Mouse (Mus musculus) midbrain, embryonic 11.5 days (tissue): ENCODE data around the gene Nog. TPM values are rescaled to one million over a fixed set of nuclear protein-coding genes. Genes with fewer than 3 reads are reported as not detected.

Source experiments
- ATAC-seq: fragments of 200-750 bp; cut with Nextera tagmentation; 2 replicates; pipeline ENCODE4 v1.8.0; 2017; ENCODE audit warnings: moderate TSS enrichment, moderate library complexity; ENCODE audit not compliant: low FRiP score
- DNase-seq: peaks from one replicate; pipeline ENCODE4 v3.0.0; 2015; ENCODE audit warnings: low spot score; ENCODE audit errors: missing footprints
- H3K27ac ChIP-seq: fragments of 300-500 bp; sonication (generic); 2 replicates; pipeline ENCODE4 v1.5.1; 2014; ENCODE audit warnings: low read depth, low read length
- H3K27me3 ChIP-seq: fragments of 300-500 bp; sonication (generic); 2 replicates; pipeline ENCODE4 v1.6.1; 2014; ENCODE audit warnings: mild to moderate bottlenecking, low read length, moderate library complexity, mixed read lengths; ENCODE audit not compliant: control insufficient read depth, insufficient read depth
- H3K36me3 ChIP-seq: fragments of 300-500 bp; sonication (generic); 2 replicates; pipeline ENCODE4 v1.6.1; 2014; ENCODE audit warnings: mild to moderate bottlenecking, low read length, moderate library complexity, mixed read lengths; ENCODE audit not compliant: control insufficient read depth, insufficient read depth
- H3K4me1 ChIP-seq: fragments of 300-500 bp; sonication (generic); 2 replicates; pipeline ENCODE4 v1.6.1; 2014; ENCODE audit warnings: low read length; ENCODE audit not compliant: control insufficient read depth, insufficient read depth
- H3K4me2 ChIP-seq: fragments of 300-500 bp; sonication (generic); 2 replicates; pipeline ENCODE4 v1.6.1; 2014; ENCODE audit warnings: mild to moderate bottlenecking, moderate library complexity
- H3K4me3 ChIP-seq: fragments of 300-500 bp; sonication (generic); 2 replicates; pipeline ENCODE4 v1.5.1; 2014; ENCODE audit warnings: low read depth, low read length
- H3K9ac ChIP-seq: fragments of 300-500 bp; sonication (generic); 2 replicates; pipeline ENCODE4 v1.6.1; 2014; ENCODE audit warnings: low read length
- H3K9me3 ChIP-seq: fragments of 300-500 bp; sonication (generic); 2 replicates; pipeline ENCODE4 v1.6.1; 2016; ENCODE audit warnings: low read length; ENCODE audit not compliant: control insufficient read depth
- WGBS: fragments of 180-500 bp; shearing (Covaris S2); extraction: QIAGEN DNeasy Blood & Tissue Kit; methylation state at CpG from one replicate; pipeline ENCODE4 v1.1.7; 2014; 5-methylcytosine and 5-hydroxymethylcytosine counted together
- polyA plus RNA-seq: library from polyadenylated mRNA; unstranded; fragments of >200 nt; fragmentation: Nextera tagmentation; extraction: Ambion mirVana; gene quantifications from 2 replicates; pipeline ENCODE4 v1.2.1, GENCODE M21; 2014

Gene Nog
- polyA plus RNA-seq, 1 experiment from 2014 or later = 6.1 TPM

DNA sequence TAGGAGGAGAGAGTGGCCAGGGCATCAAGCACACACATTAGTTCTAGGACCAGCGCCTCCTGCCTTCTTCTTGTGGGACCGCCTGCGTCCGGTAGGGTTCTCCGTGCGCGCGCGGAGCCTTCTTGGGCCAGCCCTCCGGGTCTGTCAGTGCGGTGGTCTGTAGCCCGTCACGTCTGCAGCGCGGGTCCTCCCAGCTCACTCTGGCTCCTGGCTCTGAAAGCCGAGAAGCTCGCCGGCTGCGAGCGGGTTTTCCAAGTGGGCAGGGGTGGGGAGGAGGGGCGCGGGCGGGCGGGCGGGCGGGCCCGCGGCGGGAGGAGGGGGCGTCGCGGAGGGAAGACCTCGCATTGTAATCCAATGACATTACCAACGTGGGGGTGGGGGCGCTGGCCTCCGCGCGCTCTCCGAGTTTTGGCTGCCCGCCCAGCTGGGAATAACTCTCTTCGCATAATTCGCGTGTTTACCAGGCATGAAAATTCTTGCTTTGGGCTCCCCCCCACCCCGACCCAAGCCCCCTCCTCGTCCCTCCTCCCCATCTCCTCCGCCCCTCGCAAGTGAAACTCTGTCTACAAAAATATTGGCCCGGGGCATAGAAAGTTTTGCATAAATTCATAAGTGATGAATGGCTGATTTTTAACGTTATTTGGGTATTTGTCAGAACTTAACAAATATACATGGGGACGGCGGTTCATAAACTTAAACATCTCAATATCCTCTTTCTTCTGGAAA is 3.7 kb downstream of the Nog start:
- DNase-seq (peak; percentile 96), ATAC-seq (peak; percentile 70)
- Histone ChIP-seq H3K4me1 (peaks cover 20% of the 10 kb centered on the region), H3K9me3 (no peaks in the 10 kb centered on the region), H3K4me3 (peak overlapping the region; percentile 30), H3K4me2 (peak overlapping the region; percentile 58), H3K27me3 (peaks cover 6% of the 10 kb centered on the region), H3K9ac (peak overlapping the region; percentile 48), H3K27ac (peak overlapping the region; percentile 49), H3K36me3 (no peaks in the 10 kb centered on the region)
- WGBS = under 1% methylated on average over 43 of the region's 51 CpGs

DNA sequence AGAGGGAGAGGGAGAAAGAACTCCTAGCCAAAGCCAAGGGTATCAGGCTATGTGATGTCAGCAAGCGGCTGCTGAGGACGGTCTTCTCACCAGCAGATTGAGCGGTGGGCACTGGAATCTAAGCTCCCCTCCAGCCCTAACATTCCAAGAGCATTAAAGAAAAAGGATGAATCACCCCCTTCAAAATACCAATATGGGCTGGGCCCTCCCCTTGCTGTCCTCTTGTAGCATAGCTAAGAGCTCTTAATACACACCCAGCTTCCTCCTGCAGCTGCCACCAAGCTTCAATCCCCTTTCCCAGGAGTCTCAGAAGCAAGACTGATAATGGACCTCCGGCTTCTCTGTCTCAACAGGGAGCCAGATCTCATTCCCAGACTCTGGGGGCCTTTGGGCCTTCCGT is 4.6 kb downstream of the Nog start:
- Histone ChIP-seq H3K4me3 (no peak overlapping the region), H3K4me1 (peaks cover 20% of the 10 kb centered on the region), H3K4me2 (peak overlapping the region; percentile 58), H3K36me3 (no peaks in the 10 kb centered on the region), H3K27ac (0 out of 2 replicates have a peak overlapping the region, but pooled peaks have one; percentile 49), H3K27me3 (peaks cover 6% of the 10 kb centered on the region), H3K9ac (peak overlapping the region; percentile 48), H3K9me3 (no peaks in the 10 kb centered on the region)
- 21% methylated on average over 5 of the region's 5 CpGs for WGBS
- peak; percentile 89 for DNase-seq
- no peak for ATAC-seq

DNA sequence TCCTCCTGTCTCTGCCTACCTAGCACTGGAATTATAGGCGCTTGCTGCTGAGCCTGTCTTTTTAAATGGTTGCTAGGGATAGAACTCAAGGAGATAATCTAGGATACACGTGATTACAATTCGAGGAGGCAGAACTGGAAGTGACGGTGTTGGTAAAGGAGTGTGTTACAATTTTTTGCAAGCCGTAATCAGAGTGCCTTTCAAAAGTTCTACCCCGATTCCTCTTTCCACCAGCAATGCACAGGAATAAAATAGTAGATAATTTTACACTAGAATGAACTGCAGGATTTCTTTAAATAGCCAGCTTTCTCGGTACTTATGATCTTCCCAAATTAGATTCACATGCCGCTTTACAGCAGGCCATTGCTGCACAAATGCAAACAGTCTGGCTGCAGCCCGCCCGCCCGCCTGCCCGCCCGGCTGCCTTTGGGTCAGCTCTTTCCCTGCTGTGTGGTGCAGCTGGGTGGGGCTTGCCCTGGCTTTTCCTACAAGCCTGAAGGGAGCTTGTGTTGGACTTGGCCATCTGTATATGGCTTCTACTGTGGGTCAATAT is 32.2 kb downstream of the Nog start:
- no peak overlapping the region for H3K4me3 ChIP-seq
- H3K27ac ChIP-seq = no peak overlapping the region
- H3K9ac ChIP-seq = no peak overlapping the region
- WGBS = 88% methylated on average over 13 of the region's 13 CpGs
- H3K36me3 ChIP-seq = no peaks in the 10 kb centered on the region
- H3K4me2 ChIP-seq = no peak overlapping the region
- ATAC-seq = no peak
- no peaks in the 10 kb centered on the region for H3K27me3 ChIP-seq
- H3K4me1 ChIP-seq = no peaks in the 10 kb centered on the region
- no peaks in the 10 kb centered on the region for H3K9me3 ChIP-seq
- DNase-seq = no peak

DNA sequence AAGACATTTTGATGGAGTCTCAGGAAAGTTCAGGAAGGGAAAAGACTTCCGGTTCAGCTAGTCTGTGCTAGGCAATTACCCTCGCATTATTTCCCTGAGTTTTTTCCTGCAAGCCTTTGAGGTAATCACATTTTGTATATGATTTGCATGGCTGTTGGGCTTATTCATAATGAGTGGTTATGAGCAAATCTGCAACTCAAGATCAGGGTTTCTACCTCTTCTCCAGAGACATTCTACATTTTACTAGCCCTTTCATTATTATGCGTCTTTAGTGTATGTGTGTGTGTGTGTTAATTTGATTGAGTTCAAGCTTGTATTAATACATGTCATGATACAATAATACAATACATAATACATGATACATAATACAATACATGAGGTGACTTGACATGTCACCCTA is 34.6 kb downstream of the Nog start:
- no peaks in the 10 kb centered on the region for H3K27me3 ChIP-seq
- no peak overlapping the region for H3K4me2 ChIP-seq
- H3K4me3 ChIP-seq = no peak overlapping the region
- H3K27ac ChIP-seq = no peak overlapping the region
- no peaks in the 10 kb centered on the region for H3K4me1 ChIP-seq
- no peak for ATAC-seq
- 97% methylated on average over 3 of the region's 3 CpGs for WGBS
- H3K9me3 ChIP-seq = no peaks in the 10 kb centered on the region
- H3K9ac ChIP-seq = no peak overlapping the region
- H3K36me3 ChIP-seq = no peaks in the 10 kb centered on the region
- DNase-seq = no peak

DNA sequence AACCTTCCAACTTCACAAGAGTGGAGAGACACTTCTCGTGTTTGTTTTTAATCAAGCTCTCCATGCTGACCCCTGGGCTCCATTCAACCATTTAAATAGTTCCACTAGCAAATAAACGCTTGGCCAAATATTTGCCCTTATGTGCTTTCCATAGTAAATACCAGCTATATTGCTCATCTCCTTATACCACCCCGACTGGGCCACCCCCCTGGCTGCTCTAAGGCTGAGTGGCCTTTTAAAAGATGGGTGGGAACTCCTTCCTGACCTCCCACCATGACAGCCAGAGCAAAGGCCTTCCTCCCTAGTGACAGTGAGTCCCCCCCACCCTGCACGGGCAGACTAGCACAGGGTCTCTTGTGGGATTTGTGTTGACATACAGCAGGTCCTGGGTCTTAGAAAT is 37.1 kb downstream of the Nog start:
- H3K36me3 ChIP-seq = no peaks in the 10 kb centered on the region
- DNase-seq = no peak
- 0 out of 2 replicates have a peak, but pooled peaks have one; percentile 16 for ATAC-seq
- WGBS = 65% methylated on average over 4 of the region's 4 CpGs
- no peaks in the 10 kb centered on the region for H3K27me3 ChIP-seq
- H3K4me3 ChIP-seq = no peak overlapping the region
- no peaks in the 10 kb centered on the region for H3K4me1 ChIP-seq
- H3K9me3 ChIP-seq = no peaks in the 10 kb centered on the region
- H3K9ac ChIP-seq = no peak overlapping the region
- no peak overlapping the region for H3K27ac ChIP-seq
- H3K4me2 ChIP-seq = no peak overlapping the region

DNA sequence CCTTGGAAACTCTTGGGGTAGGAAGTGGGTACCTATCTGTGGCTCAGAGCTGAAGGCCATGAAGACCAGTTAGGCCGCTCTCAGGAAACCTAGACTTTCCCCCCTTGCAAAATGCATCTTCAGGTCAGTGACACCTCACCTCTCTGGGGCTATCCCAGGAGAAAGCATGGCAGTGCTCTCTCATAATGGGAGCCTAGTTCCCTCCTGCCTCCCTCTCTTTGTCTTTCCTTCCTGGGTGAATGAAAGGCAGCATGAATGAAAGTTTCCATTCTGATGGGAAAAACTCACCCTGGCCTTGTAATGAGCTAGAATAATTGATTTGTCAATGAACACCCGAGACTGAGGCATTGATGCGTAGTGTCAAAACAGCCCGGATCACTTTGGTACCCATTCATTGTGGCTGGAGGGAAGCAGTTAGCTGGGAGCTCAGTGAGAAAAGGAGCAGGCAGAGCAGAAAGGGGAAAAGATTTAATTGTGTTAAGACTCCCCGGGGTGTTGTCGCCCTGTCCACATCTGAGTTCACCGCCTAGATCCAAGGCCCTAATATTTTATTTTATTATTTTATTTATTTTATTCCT is 42.7 kb downstream of the Nog start:
- no peaks in the 10 kb centered on the region; the same call in 1 of the 2 replicates for H3K4me1 ChIP-seq
- H3K27ac ChIP-seq = no peak overlapping the region
- no peaks in the 10 kb centered on the region for H3K27me3 ChIP-seq
- H3K9ac ChIP-seq = no peak overlapping the region
- 30% methylated on average over 7 of the region's 7 CpGs for WGBS
- DNase-seq (no peak), ATAC-seq (peak; percentile 62)
- H3K4me3 ChIP-seq = no peak overlapping the region
- H3K4me2 ChIP-seq = no peak overlapping the region; the same call in 1 of the 2 replicates
- no peaks in the 10 kb centered on the region for H3K9me3 ChIP-seq
- H3K36me3 ChIP-seq = no peaks in the 10 kb centered on the region

DNA sequence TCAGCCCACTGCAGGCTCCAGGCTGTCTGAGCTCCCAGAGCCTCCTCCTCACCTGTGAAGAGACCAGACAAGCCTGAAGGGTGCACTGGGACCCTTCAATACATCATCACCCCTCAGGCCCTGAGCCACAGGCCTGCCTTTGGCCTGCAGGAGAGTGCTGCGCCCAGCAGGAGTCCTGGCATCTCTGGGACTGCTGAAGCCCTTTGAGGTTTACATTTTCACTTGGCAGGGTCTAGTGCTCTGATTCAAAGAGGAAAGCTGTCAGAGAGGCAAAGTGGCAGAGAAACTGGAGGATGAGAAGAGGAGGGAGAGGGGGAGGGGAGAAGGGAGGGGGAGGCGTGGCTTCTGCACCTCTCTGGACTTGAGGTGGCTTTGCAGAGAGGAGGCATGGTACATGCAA is 44.2 kb downstream of the Nog start:
- Histone ChIP-seq H3K4me1 (no peaks in the 10 kb centered on the region; the same call in 1 of the 2 replicates), H3K4me2 (no peak overlapping the region), H3K9ac (no peak overlapping the region), H3K27ac (no peak overlapping the region), H3K27me3 (no peaks in the 10 kb centered on the region), H3K36me3 (no peaks in the 10 kb centered on the region), H3K9me3 (no peaks in the 10 kb centered on the region), H3K4me3 (no peak overlapping the region)
- WGBS = 47% methylated on average over 2 of the region's 2 CpGs
- DNase-seq (no peak), ATAC-seq (no peak)

DNA sequence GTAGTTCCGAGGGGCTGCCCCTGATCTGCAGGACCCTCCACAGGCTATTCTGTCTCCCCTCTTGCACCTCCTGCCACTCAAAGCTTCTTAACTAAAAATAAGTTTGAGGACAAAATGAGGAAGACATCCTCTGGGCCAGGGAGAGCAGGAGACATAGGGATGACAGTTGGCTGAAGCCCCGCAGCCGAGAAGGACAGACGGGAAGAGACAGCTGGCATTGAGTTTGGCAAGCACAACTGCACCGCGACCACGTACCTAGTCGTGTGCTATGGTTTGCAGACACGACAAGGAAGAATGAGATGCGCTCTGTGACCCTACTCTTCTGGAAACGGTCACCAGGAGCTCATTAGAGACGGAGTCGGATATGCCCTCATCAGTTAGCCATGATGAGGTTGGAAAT is 48.2 kb downstream of the Nog start:
- 87% methylated on average over 13 of the region's 13 CpGs for WGBS
- no peak overlapping the region for H3K9ac ChIP-seq
- H3K9me3 ChIP-seq = no peaks in the 10 kb centered on the region
- H3K4me3 ChIP-seq = no peak overlapping the region
- H3K27me3 ChIP-seq = no peaks in the 10 kb centered on the region
- no peak overlapping the region for H3K27ac ChIP-seq
- ATAC-seq (no peak), DNase-seq (no peak)
- H3K36me3 ChIP-seq = no peaks in the 10 kb centered on the region
- no peaks in the 10 kb centered on the region for H3K4me1 ChIP-seq
- no peak overlapping the region for H3K4me2 ChIP-seq
